Mouse (Mus musculus) neutrophil, adult 5-6 weeks (primary cell): Measurements from ENCODE around the gene Dab2. TPM values are rescaled to one million over a fixed set of nuclear protein-coding genes. Genes with fewer than 3 reads are reported as not detected.

ENCODE experiments used
- ATAC-seq: fragments of 151-379, 151-347 bp; 2 replicates; pipeline ENCODE4 v1.8.0; 2017; ENCODE audit warnings: mild to moderate bottlenecking, moderate TSS enrichment; ENCODE audit not compliant: insufficient number of reproducible peaks, poor library complexity, low FRiP score, severe bottlenecking; ENCODE audit errors: extremely low read depth
- total RNA-seq: library from RNA; stranded (forward); fragments of 200-1000 nt; gene quantifications from 2 replicates; pipeline ENCODE4 v1.2.3, GENCODE M21; 2017

Dab2 gene
- not detected in 2 replicates for total RNA-seq

GRCm38 (mm10) chr15:6299554-6299953 is at the start of gene Dab2:
Dab2 (plus strand) TSS chr15:6299788.
- no peak for ATAC-seq

GRCm38 (mm10) chr15:6253471-6253870 is 46.1 kb upstream of the Dab2 start:
- ATAC-seq = no peak

- ATAC-seq = no peak
Observed at GRCm38 (mm10) chr15:6254383-6254782, 45.2 kb upstream of the Dab2 start.

GRCm38 (mm10) chr15:6257049-6257448 is 42.5 kb upstream of the Dab2 start:
- ATAC-seq = no peak

DNA sequence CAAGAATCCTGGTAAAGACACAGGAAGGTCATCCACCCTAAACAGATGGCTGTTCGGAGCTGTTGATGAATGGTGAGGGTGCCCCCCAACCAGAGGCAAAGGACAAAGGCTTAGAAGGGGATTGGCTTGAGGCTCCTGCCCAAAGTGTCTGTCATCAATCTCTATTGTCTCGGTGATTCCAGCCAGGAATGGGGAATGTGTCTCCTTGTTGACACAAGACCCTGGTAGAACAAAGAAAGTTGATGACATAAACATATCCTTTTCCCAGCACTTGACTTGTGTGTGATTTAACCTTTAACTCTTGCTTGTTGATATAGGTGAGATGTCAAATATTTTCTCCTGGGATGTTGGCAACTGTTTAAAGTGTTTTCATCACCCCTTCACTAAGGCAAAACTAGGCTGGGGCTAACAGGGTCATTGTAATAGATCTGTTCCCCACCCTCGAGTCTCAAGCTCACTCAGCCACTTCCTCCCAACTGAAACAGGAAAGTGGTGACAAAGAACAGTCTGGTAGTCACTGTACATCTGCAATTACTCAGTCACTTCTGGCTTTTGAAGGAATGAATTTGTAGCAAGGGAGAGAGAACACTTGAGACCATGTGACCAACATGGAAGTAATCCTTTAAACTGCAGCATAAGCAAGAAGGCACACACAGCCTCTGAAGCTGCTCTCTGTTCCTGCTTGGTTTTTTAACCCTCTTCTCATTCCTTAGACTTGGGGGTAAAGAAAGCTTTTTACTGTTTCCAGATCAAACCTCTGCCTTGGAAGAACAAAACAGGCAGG is 39.4 kb upstream of the Dab2 start:
- ATAC-seq = no peak

DNA sequence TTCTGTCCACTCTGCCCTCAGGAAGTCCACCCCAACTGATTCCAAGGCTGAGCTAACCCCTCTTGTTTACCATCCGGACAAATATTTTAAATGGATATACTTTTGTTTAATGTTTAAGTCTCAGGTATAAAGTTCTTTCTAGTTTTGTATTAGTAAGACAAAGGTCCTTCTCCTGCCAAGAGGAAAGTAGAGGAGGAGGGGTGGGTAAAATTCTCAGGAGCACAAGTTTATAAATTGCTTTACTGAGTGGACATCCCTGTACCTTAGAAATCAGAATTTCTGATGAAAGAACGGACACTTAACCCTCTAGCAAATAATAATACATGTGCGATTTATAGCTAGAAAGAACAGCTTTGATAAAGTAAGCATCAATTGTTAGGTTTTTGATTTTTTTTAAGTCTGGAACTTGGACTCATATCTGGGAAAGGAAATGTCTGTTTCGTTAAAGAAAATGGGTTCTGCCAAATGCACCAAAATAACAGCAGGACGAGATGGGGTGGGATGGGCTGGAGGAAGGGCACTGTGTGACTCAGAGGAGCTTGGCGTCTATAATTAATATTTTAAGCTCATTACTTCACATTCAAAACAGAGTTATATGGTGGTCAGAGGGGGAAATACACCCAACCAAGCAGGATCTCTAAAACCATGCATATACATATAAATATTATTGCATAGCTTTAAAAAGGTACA is 38.7 kb upstream of the Dab2 start:
- ATAC-seq = no peak

GRCm38 (mm10) chr15:6267147-6267758 is 32.3 kb upstream of the Dab2 start:
- no peak for ATAC-seq

DNA sequence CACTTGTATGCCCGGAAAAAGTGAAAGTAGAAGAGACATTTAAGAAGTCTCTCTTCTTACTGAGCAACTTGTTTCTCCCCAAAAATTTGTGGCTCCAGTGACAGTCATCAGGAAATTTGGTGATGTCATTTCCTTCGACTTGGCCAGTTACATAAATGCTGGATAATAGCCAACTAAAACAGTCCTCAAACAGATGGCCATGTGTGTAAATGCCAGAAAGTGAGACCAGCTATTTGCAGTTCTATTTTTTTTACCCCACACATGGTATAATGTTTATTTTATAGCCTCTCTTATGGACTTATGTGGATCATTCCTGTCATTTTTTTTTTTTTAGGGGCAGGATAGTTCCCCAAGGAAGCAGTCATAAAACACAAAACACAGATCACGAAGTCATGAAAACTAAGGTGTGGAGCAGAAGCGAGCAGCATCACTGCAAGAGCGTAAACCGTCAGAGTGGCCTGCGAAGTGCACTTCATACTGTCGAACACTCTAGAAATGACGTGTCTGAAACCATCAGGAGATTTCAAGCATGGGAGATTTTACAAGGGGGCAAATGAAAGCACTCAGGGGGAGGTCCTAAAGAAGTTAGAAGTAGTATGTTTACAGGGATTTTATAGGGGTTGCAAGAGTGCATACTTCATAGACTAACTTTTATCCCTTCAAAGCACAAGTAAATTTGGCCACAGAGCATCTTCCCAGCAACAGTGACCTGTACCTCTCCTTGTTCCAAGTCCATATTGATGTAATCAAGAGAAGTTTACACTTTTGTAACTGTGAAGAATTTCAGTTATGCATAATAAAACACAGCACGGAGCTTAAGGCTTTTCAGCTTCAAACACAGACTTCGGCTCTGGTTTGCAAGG is 20.8 kb upstream of the Dab2 start:
- ATAC-seq = no peak

GRCm38 (mm10) chr15:6280021-6280451 is 19.6 kb upstream of the Dab2 start:
- ATAC-seq = no peak

DNA sequence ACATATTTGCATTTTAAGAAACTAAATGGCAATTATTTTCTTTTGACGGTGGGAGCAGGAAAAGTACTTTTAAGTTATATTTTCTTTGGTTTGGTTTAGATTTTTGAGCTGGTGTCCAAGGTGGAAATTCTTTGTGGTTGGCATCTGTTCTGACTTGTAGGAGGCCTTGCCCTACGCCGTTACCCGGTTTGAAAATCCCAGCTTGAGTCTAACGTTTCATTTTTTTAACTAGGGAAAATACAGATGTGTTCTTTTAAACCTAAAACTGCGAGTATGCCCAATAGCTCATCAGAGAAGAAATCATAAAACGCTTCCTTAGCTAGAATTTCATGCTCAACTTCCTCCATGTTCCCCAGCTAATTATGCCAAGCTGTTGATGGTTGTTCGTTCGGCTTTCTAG is 16.3 kb upstream of the Dab2 start:
- ATAC-seq = no peak

GRCm38 (mm10) chr15:6296071-6296470 is 3.5 kb upstream of the Dab2 start:
- no peak for ATAC-seq

- ATAC-seq = no peak
Observed at GRCm38 (mm10) chr15:6298726-6299125, 862 bp upstream of the Dab2 start.

DNA sequence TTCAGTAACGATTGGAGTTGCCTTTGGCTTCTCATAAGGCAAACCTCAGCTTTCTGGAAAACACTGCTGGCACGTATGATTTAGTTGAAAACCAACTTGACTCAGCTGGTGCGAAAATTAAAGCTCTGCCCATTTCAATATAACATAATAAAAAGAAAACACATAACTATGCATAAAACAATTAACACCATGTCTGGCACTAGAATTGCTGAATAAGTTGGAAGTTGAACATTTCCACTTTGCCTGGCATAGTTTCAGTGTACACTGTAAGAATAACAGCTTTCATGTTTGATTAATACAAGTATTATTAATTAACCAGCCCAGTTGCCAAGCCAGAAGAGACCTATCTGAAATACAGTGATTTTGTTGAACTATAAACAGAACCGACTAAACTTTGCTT is 2.6 kb downstream of the Dab2 start:
- ATAC-seq = no peak

- no peak for ATAC-seq
Observed at GRCm38 (mm10) chr15:6303822-6304221, 4.2 kb downstream of the Dab2 start.

DNA sequence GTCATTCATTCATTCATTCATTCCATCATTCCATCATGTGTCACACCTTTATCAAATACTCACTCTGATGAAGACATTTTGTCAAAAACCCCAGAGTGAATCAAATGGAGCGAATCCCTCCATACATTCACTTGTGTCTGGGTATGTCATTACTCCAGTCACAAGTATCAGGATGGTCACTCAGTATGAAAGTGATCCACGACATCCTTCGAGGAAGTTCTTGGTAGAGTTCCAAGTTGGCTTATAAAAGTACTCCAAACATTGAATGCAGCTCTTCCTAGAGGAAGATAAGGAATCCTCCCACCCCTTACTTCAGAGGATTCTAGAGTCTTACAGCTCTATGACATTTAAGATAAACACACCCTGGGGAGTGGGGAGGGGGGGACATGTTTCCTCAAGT is 10.0 kb downstream of the Dab2 start:
- no peak for ATAC-seq

- ATAC-seq = no peak
Observed at GRCm38 (mm10) chr15:6310417-6310816, 10.8 kb downstream of the Dab2 start.

GRCm38 (mm10) chr15:6312396-6312795 is 12.8 kb downstream of the Dab2 start:
- ATAC-seq = no peak

GRCm38 (mm10) chr15:6319352-6319751 is 19.8 kb downstream of the Dab2 start:
- no peak for ATAC-seq

GRCm38 (mm10) chr15:6320501-6320900 is 20.9 kb downstream of the Dab2 start:
- ATAC-seq = no peak
